ENCODE assay signal across 8 mouse cellular contexts in the genomic region with DNA sequence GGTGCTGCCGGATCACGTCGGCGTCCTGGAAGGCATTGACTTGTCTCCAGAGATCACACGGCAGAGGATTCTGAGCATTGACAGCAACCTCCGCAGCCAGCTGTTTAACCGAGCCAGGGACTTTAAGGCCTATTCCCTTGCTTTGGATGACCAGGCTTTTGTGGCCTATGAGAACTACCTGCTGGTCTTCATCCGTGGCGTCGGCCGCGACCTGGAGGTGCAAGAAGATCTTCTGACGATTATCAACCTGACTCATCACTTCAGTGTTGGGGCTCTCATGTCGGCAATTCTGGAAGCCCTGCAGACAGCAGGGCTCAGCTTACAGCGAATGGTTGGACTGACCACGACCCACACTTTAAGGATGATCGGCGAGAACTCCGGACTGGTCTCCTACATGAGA. TPM values are rescaled to one million over a fixed set of nuclear protein-coding genes. Genes with fewer than 3 reads are reported as not detected.
DNase-seq lines count a peak whose midpoint lies in the region; ATAC-seq and TF ChIP-seq lines count a peak whose summit lies in the region.

No protein-coding gene starts in this region.

- H3K9me3 ChIP-seq in limb, embryonic 10.5 days (replicated peaks), result no peaks in the 10 kb centered on the region

- peak in 1 of 2 experiments; percentile 18 for DNase-seq in layer of hippocampus, adult 2 months (ENCODE audit: low spot score in 2 of 2)
- DNase-seq in layer of hippocampus, postnatal 14 days (ENCODE audit: low spot score in 2 of 2), result no peak
- DNase-seq in MEL-GATA-1-ER (ENCODE audit: extremely low read depth, low read depth), result peak; percentile 31
- no peak for DNase-seq in limb, embryonic 10.5 days (ENCODE audit: low spot score)
- DNase-seq in thymus, postnatal 36 days, result no peak
- DNase-seq in urinary bladder, postnatal 10 days (ENCODE audit: low spot score), result no peak

- peaks cover 43% of the 10 kb centered on the region for H3K4me1 ChIP-seq in limb, embryonic 10.5 days

- TF ChIP-seq CTCF in layer of hippocampus, adult 2 months (conservative IDR thresholded peaks at IDR 0.05), result no peak

- peak overlapping the region; percentile 84 for H3ac ChIP-seq in myocyte (ENCODE audit: control insufficient read depth, insufficient read length)

- TF ChIP-seq POLR2A in myocyte (IDR thresholded peaks at IDR 0.05; ENCODE audit: insufficient read length, low read depth), result no peak

- H3K27me3 ChIP-seq in limb, embryonic 10.5 days (ENCODE audit: low read depth, poor library complexity, severe bottlenecking), result no peaks in the 10 kb centered on the region
- H3K27me3 ChIP-seq in myocyte (ENCODE audit: control insufficient read depth, insufficient read depth, insufficient read length), result no peaks in the 10 kb centered on the region

- peak overlapping the region; percentile 90 for H3K4me2 ChIP-seq in myocyte (ENCODE audit: low read depth)

- peaks cover 67% of the 10 kb centered on the region for H3K79me2 ChIP-seq in myocyte (ENCODE audit: control insufficient read depth, insufficient read depth)

- peaks cover 48% of the 10 kb centered on the region for H3K36me3 ChIP-seq in limb, embryonic 10.5 days
- peaks cover 10% of the 10 kb centered on the region for H3K36me3 ChIP-seq in myocyte (ENCODE audit: control insufficient read depth, insufficient read depth)

- peak overlapping the region; percentile 98 for H3K27ac ChIP-seq in layer of hippocampus, adult 2 months
- peak overlapping the region; percentile 97 for H3K27ac ChIP-seq in limb, embryonic 10.5 days

- peak; percentile 13 for ATAC-seq in erythroid progenitor cell, adult 5-6 weeks (replicated peaks; ENCODE audit: low FRiP score, poor library complexity, severe bottlenecking)

- 16% methylated on average over 19 of the region's 19 CpGs for WGBS in limb, embryonic 10.5 days

- H3K4me3 ChIP-seq in layer of hippocampus, adult 2 months, result peak overlapping the region; percentile 95
- H3K4me3 ChIP-seq in limb, embryonic 10.5 days, result peak overlapping the region; percentile 82
- H3K4me3 ChIP-seq in myocyte, result peak overlapping the region; percentile 93

TF ChIP-seq in myocyte, 11 proteins besides CTCF, POLR2A, EP300 and RAD21:
- no peak for TF ChIP-seq TCF12 (IDR thresholded peaks at IDR 0.05; ENCODE audit: insufficient read depth, poor library complexity, severe bottlenecking)
- no peak for TF ChIP-seq POLR2AphosphoS2 (IDR thresholded peaks at IDR 0.05; ENCODE audit: insufficient read length, low read depth)
- TF ChIP-seq SRF (IDR thresholded peaks at IDR 0.05; ENCODE audit: control insufficient read depth, insufficient read length, low read depth), result no peak
- no peak for TF ChIP-seq MAX (IDR thresholded peaks at IDR 0.05; ENCODE audit: low read depth)
- no peak for TF ChIP-seq REST (IDR thresholded peaks at IDR 0.05; ENCODE audit: insufficient read depth, insufficient read length)
- no peak for TF ChIP-seq E2F4 (IDR thresholded peaks at IDR 0.05; ENCODE audit: insufficient read depth)
- TF ChIP-seq CEBPB (IDR thresholded peaks at IDR 0.05; ENCODE audit: insufficient read depth, poor library complexity, severe bottlenecking), result no peak
- TF ChIP-seq MYOG (IDR thresholded peaks at IDR 0.05; ENCODE audit: control insufficient read depth in 1 of 3, insufficient read depth in 1 of 3, insufficient read length in 2 of 3, low read depth in 2 of 3), result no peak
- TF ChIP-seq USF1 (IDR thresholded peaks at IDR 0.05; ENCODE audit: low read depth), result no peak

RNA-seq across cellular contexts. Expression of gene Epm2aip1, which starts 0.6 kb away (rescaled TPM):
- 10 to 100 TPM; 76.5 to 80.7 TPM for total RNA-seq in layer of hippocampus, adult 2 months (2021)
- 10 to 100 TPM; 78.4 to 80.7 TPM for total RNA-seq in layer of hippocampus, postnatal 14 days (2021)
- total RNA-seq in erythroid progenitor cell, adult 5-6 weeks (2015; ENCODE audit: low replicate concordance), result 23.5 and 26.3 TPM in 2 replicates
- 16.9 and 21.7 TPM in 2 replicates for total RNA-seq in erythroid progenitor cell, adult 5-6 weeks (2017; ENCODE audit: low replicate concordance)
- 26.1 and 35.8 TPM in 2 replicates for polyA plus RNA-seq in limb, embryonic 10.5 days (2016; fragmentation: Nextera tagmentation; extraction: Ambion mirVana)
- polyA plus RNA-seq in myocyte (2012; fragmentation: generic; extraction: Trizol), result 5.8 TPM

RNA-seq across cellular contexts. Expression of gene Mlh1, which starts 0.8 kb away (rescaled TPM):
- total RNA-seq in layer of hippocampus, adult 2 months (2021), result 10 to 100 TPM; 15.7 to 17.1 TPM
- 10 to 100 TPM; 19.3 to 21.9 TPM for total RNA-seq in layer of hippocampus, postnatal 14 days (2021)
- 33.1 and 36.0 TPM in 2 replicates for total RNA-seq in erythroid progenitor cell, adult 5-6 weeks (2015; ENCODE audit: low replicate concordance)
- total RNA-seq in erythroid progenitor cell, adult 5-6 weeks (2017; ENCODE audit: low replicate concordance), result 31.2 and 35.4 TPM in 2 replicates
- 49.8 and 50.7 TPM in 2 replicates for polyA plus RNA-seq in limb, embryonic 10.5 days (2016; fragmentation: Nextera tagmentation; extraction: Ambion mirVana)
- 11.4 TPM for polyA plus RNA-seq in myocyte (2012; fragmentation: generic; extraction: Trizol)

RNA-seq across cellular contexts. Expression of gene Trank1, which starts 39.2 kb away (rescaled TPM):
- total RNA-seq in layer of hippocampus, adult 2 months (2021), result 100 to 1,000 TPM; 221 to 228 TPM
- total RNA-seq in layer of hippocampus, postnatal 14 days (2021), result 100 to 1,000 TPM; 112 to 139 TPM
- not detected in 2 replicates for total RNA-seq in erythroid progenitor cell, adult 5-6 weeks (2015; ENCODE audit: low replicate concordance)
- total RNA-seq in erythroid progenitor cell, adult 5-6 weeks (2017; ENCODE audit: low replicate concordance), result not detected in 2 replicates
- 0.04 and 0.09 TPM in 2 replicates for polyA plus RNA-seq in limb, embryonic 10.5 days (2016; fragmentation: Nextera tagmentation; extraction: Ambion mirVana)
- not detected for polyA plus RNA-seq in myocyte (2012; fragmentation: generic; extraction: Trizol)

Comparison
In these comparisons a context has a peak if more than half of its experiments do, and no peak if none do; other contexts are left out.
1. RNA of gene Trank1, which starts 39.2 kb away (total RNA-seq): 221 to 228 TPM in layer of hippocampus, adult 2 months and 112 to 139 TPM in layer of hippocampus, postnatal 14 days; not detected in erythroid progenitor cell, adult 5-6 weeks; every median in the first group is over 100 times any median in the second.
2. Peak in every context shown above with its lines, with median percentiles within 50 percentile points of each other: H3K4me3 ChIP-seq.